In genomic region chr10:128895437-128895836, GRCm38 (mm10) we compare ENCODE assay signal across 8 mouse cellular contexts. TPM values are rescaled to one million over a fixed set of nuclear protein-coding genes. Genes with fewer than 3 reads are reported as not detected.
DNase-seq lines count a peak whose midpoint lies in the region; ATAC-seq and TF ChIP-seq lines count a peak whose summit lies in the region.

No protein-coding gene starts in this region.

- peak; percentile 27 for DNase-seq in ovary, adult 18-20 months (ENCODE audit: low spot score)
- DNase-seq in ovary, postnatal 10 days (ENCODE audit: low spot score) = no peak
- peak; percentile 77 to 92 for DNase-seq in heart, adult 18-20 months
- DNase-seq in kidney, adult 11 months = peak; percentile 80
- peak; percentile 74 for DNase-seq in left cerebral cortex, postnatal 4 days
- peak; percentile 99 for DNase-seq in midbrain, embryonic 11.5 days (ENCODE audit: low spot score, missing footprints)
- peak; percentile 54 to 74 for DNase-seq in spleen, postnatal 10 days (ENCODE audit: low spot score in 2 of 2)

- H3K9ac ChIP-seq in midbrain, embryonic 11.5 days (ENCODE audit: low read length) = no peak overlapping the region

- no peak overlapping the region for H3K4me3 ChIP-seq in cortical plate, adult 2 months (ENCODE audit: insufficient read depth, low read length)
- no peak overlapping the region for H3K4me3 ChIP-seq in midbrain, embryonic 11.5 days (ENCODE audit: low read depth, low read length)

- no peak overlapping the region for H3K4me2 ChIP-seq in midbrain, embryonic 11.5 days

- no peaks in the 10 kb centered on the region for H3K4me1 ChIP-seq in cortical plate, adult 2 months (ENCODE audit: control insufficient read depth, insufficient read depth, low read length)
- peaks cover 3% of the 10 kb centered on the region; the same call in 1 of the 2 replicates for H3K4me1 ChIP-seq in midbrain, embryonic 11.5 days (ENCODE audit: control insufficient read depth, insufficient read depth, low read length)

- ATAC-seq in midbrain, embryonic 11.5 days (ENCODE audit: low FRiP score) = no peak

- no peak overlapping the region for H3K27ac ChIP-seq in cortical plate, adult 2 months (ENCODE audit: insufficient read depth, low read length)
- no peak overlapping the region for H3K27ac ChIP-seq in midbrain, embryonic 11.5 days (ENCODE audit: low read depth, low read length)

- no peaks in the 10 kb centered on the region for H3K36me3 ChIP-seq in midbrain, embryonic 11.5 days (ENCODE audit: control insufficient read depth, insufficient read depth, low read length)

- intact Hi-C loops in left cerebral cortex, postnatal 4 days (cut with DNase I) = no loop called here

- under 1% methylated on average over 9 of the region's 9 CpGs for WGBS in midbrain, embryonic 11.5 days

- TF ChIP-seq CTCF in cortical plate, adult 2 months (IDR thresholded peaks at IDR 0.05; ENCODE audit: extremely low read depth, insufficient read depth, low read length) = peak; percentile 62; the same call in 1 of the 2 replicates

- TF ChIP-seq POLR2A in cortical plate, adult 2 months (IDR thresholded peaks at IDR 0.05; ENCODE audit: extremely low read depth, insufficient read depth, low read length) = no peak

- peaks cover 11% of the 10 kb centered on the region; the same call in 1 of the 2 replicates for H3K27me3 ChIP-seq in midbrain, embryonic 11.5 days (ENCODE audit: control insufficient read depth, insufficient read depth, low read length)

- no peaks in the 10 kb centered on the region for H3K9me3 ChIP-seq in midbrain, embryonic 11.5 days (ENCODE audit: control insufficient read depth, low read length)

RNA-seq across cellular contexts. Expression of gene Gdf11, which starts 3.9 kb away (rescaled TPM):
- 7.2 TPM in 2 replicates for polyA plus RNA-seq in cortical plate, adult 2 months (2012; rRNA removed)
- 1 to 10 TPM; 2.3 to 2.6 TPM for total RNA-seq in heart, adult 18-20 months (2021)
- total RNA-seq in left cerebral cortex, postnatal 4 days (2021) = 10 to 100 TPM; 18.8 to 20.1 TPM
- polyA plus RNA-seq in midbrain, embryonic 11.5 days (2014; fragmentation: Nextera tagmentation; extraction: Ambion mirVana) = 10.0 and 10.2 TPM in 2 replicates

RNA-seq across cellular contexts. Expression of gene Cd63, which starts 5.4 kb away (rescaled TPM):
- 76.2 and 79.5 TPM in 2 replicates for polyA plus RNA-seq in cortical plate, adult 2 months (2012; rRNA removed)
- total RNA-seq in heart, adult 18-20 months (2021) = 100 to 1,000 TPM; 144 to 158 TPM
- 10 to 100 TPM; 52.7 to 64.3 TPM for total RNA-seq in left cerebral cortex, postnatal 4 days (2021)
- polyA plus RNA-seq in midbrain, embryonic 11.5 days (2014; fragmentation: Nextera tagmentation; extraction: Ambion mirVana) = 168 and 177 TPM in 2 replicates

RNA-seq across cellular contexts. Expression of gene Rdh5, which starts 27.3 kb away (rescaled TPM):
- 12.7 and 13.0 TPM in 2 replicates for polyA plus RNA-seq in cortical plate, adult 2 months (2012; rRNA removed)
- 1 to 10 TPM; 4.3 to 4.7 TPM for total RNA-seq in heart, adult 18-20 months (2021)
- total RNA-seq in left cerebral cortex, postnatal 4 days (2021) = 1 to 10 TPM; 5.4 to 6.1 TPM
- 11.3 TPM in 2 replicates for polyA plus RNA-seq in midbrain, embryonic 11.5 days (2014; fragmentation: Nextera tagmentation; extraction: Ambion mirVana)

RNA-seq across cellular contexts. Expression of gene Bloc1s1, which starts 28.4 kb away (rescaled TPM):
- polyA plus RNA-seq in cortical plate, adult 2 months (2012; rRNA removed) = 221 and 224 TPM in 2 replicates
- total RNA-seq in heart, adult 18-20 months (2021) = 100 to 1,000 TPM; 194 to 199 TPM
- 10 to 100 TPM; 90.7 to 91.9 TPM for total RNA-seq in left cerebral cortex, postnatal 4 days (2021)
- polyA plus RNA-seq in midbrain, embryonic 11.5 days (2014; fragmentation: Nextera tagmentation; extraction: Ambion mirVana) = 242 and 271 TPM in 2 replicates

RNA-seq across cellular contexts. Expression of gene Itga7, which starts 38.2 kb away (rescaled TPM):
- polyA plus RNA-seq in cortical plate, adult 2 months (2012; rRNA removed) = 24.3 and 24.9 TPM in 2 replicates
- 100 to 1,000 TPM; 144 to 148 TPM for total RNA-seq in heart, adult 18-20 months (2021)
- total RNA-seq in left cerebral cortex, postnatal 4 days (2021) = 1 to 10 TPM; 8.9 to 9.1 TPM
- polyA plus RNA-seq in midbrain, embryonic 11.5 days (2014; fragmentation: Nextera tagmentation; extraction: Ambion mirVana) = 1.6 and 1.7 TPM in 2 replicates

Comparison
In these comparisons a context has a peak if more than half of its experiments do, and no peak if none do; other contexts are left out.
1. RNA of gene Gdf11, which starts 3.9 kb away (total RNA-seq): 18.8 to 20.1 TPM in left cerebral cortex, postnatal 4 days; 2.3 to 2.6 TPM in heart, adult 18-20 months; every median in the first group is over 4 times any median in the second.